Mouse (Mus musculus) myocyte (in vitro differentiated cells): ENCODE results near the gene Arf6. TPM values are rescaled to one million over a fixed set of nuclear protein-coding genes. Genes with fewer than 3 reads are reported as not detected.
A peak's percentile ranks its signal among the peaks of the same experiment; 100 is the strongest.
"Not testable (repeated sequence)": the region's sequence is repeated elsewhere in the genome, so short reads cannot be mapped to it uniquely, and the experiment has no call there.

ENCODE experiments used
- H3K27me3 ChIP-seq: one replicate; pipeline ENCODE4 v1.6.1; 2011; ENCODE audit not compliant: control insufficient read depth, insufficient read depth, insufficient read length
- H3K36me3 ChIP-seq: one replicate; pipeline ENCODE4 v1.6.1; 2011; ENCODE audit not compliant: control insufficient read depth, insufficient read depth
- H3K4me2 ChIP-seq: one replicate; pipeline ENCODE4 v1.6.1; 2011; ENCODE audit warnings: low read depth, control low read depth
- H3K4me3 ChIP-seq: one replicate; pipeline ENCODE4 v1.5.1; 2011; ENCODE audit warnings: mild to moderate bottlenecking, control low read depth, moderate library complexity
- H3K79me2 ChIP-seq: one replicate; pipeline ENCODE4 v1.6.1; 2011; ENCODE audit not compliant: control insufficient read depth, insufficient read depth
- H3ac ChIP-seq: one replicate; pipeline ENCODE4 v1.6.1; 2011; ENCODE audit not compliant: control insufficient read depth, insufficient read length
- CEBPB ChIP-seq: IDR thresholded peaks from 2 replicates; pipeline ENCODE4 v1.6.1; 2011; ENCODE audit warnings: mild to moderate bottlenecking, moderate library complexity; ENCODE audit not compliant: poor library complexity, insufficient read depth, severe bottlenecking
- E2F4 ChIP-seq: IDR thresholded peaks from one replicate; pipeline ENCODE4 v1.6.1; 2011; ENCODE audit warnings: mild to moderate bottlenecking, control low read depth, moderate library complexity; ENCODE audit not compliant: insufficient read depth
- MAX ChIP-seq: IDR thresholded peaks from one replicate; pipeline ENCODE4 v1.6.1; 2011; ENCODE audit warnings: low read depth, mild to moderate bottlenecking, control low read depth
- MYOD1 ChIP-seq, 3 experiments: IDR thresholded peaks; one replicate each; pipeline ENCODE4 v1.6.1; 2011; ENCODE audit warnings: control low read depth in 2 of 3, low read depth in 2 of 3, mild to moderate bottlenecking in 2 of 3, moderate library complexity in 1 of 3; ENCODE audit not compliant: insufficient read length in 2 of 3, control insufficient read depth in 1 of 3
- MYOG ChIP-seq, 3 experiments: IDR thresholded peaks; one replicate each; pipeline ENCODE4 v1.6.1; 2011; ENCODE audit warnings: control low read depth in 2 of 3, low read depth in 2 of 3, mild to moderate bottlenecking in 2 of 3; ENCODE audit not compliant: insufficient read length in 2 of 3, control insufficient read depth in 1 of 3, insufficient read depth in 1 of 3
- POLR2A ChIP-seq: IDR thresholded peaks from one replicate; pipeline ENCODE4 v1.6.1; 2011; ENCODE audit warnings: low read depth, mild to moderate bottlenecking, control low read depth, moderate library complexity; ENCODE audit not compliant: insufficient read length
- POLR2AphosphoS2 ChIP-seq: IDR thresholded peaks from one replicate; pipeline ENCODE4 v1.6.1; 2011; ENCODE audit warnings: low read depth, control low read depth; ENCODE audit not compliant: insufficient read length
- REST ChIP-seq: IDR thresholded peaks from one replicate; pipeline ENCODE4 v1.6.1; 2011; ENCODE audit warnings: mild to moderate bottlenecking, control low read depth, moderate library complexity; ENCODE audit not compliant: insufficient read depth, insufficient read length
- SRF ChIP-seq: IDR thresholded peaks from one replicate; pipeline ENCODE4 v1.6.1; 2011; ENCODE audit warnings: low read depth; ENCODE audit not compliant: control insufficient read depth, insufficient read length
- TCF12 ChIP-seq: IDR thresholded peaks from one replicate; pipeline ENCODE4 v1.6.1; 2011; ENCODE audit warnings: mild to moderate bottlenecking, control low read depth; ENCODE audit not compliant: poor library complexity, insufficient read depth, severe bottlenecking
- TCF3 ChIP-seq: IDR thresholded peaks from one replicate; pipeline ENCODE4 v1.6.1; 2011; ENCODE audit warnings: low read depth, control low read depth; ENCODE audit not compliant: insufficient read length
- USF1 ChIP-seq: IDR thresholded peaks from one replicate; pipeline ENCODE4 v1.6.1; 2011; ENCODE audit warnings: low read depth, mild to moderate bottlenecking, control low read depth, moderate library complexity
- polyA plus RNA-seq: library from polyadenylated mRNA; unstranded; fragments of >200 nt; fragmentation: generic; extraction: Trizol; gene quantifications from one replicate; pipeline ENCODE4 v1.2.1, GENCODE M21; 2012; ENCODE audit warnings: missing spikeins

The Arf6 gene
- polyA plus RNA-seq, 1 experiment: 71.4 TPM

DNA sequence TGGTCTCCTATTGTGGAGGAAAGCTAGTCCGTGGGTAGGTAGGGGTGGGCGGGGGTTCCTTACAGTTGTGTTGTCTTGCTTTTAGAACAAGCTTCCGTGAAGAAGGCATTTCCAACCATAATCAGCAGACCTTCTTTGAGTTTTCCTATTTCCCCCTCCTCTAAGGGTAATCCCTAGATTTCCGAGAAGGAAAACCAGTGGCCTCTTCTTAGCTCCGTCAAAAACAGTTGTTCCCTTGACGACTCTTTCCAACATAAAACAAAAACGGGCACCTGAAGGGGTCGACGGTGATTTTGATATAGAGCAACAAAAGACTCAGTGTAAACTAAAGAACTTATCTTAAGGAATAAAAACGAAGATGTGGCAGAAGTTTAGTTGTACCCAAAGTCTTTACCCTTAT is 10.0 kb upstream of the Arf6 start:
- Histone ChIP-seq H3ac (no peak overlapping the region), H3K4me2 (peak overlapping the region; percentile 96), H3K36me3 (no peaks in the 10 kb centered on the region), H3K27me3 (no peaks in the 10 kb centered on the region), H3K79me2 (no peaks in the 10 kb centered on the region), H3K4me3 (peak overlapping the region; percentile 37)
- no peak for TF ChIP-seq E2F4
- no peak for TF ChIP-seq TCF12
- no peak for TF ChIP-seq REST
- TF ChIP-seq SRF: no peak
- TF ChIP-seq POLR2A: no peak
- TF ChIP-seq CEBPB: no peak
- TF ChIP-seq MAX: no peak
- TF ChIP-seq POLR2AphosphoS2: no peak
- no peak for TF ChIP-seq USF1
- TF ChIP-seq MYOD1 (IDR thresholded peaks at IDR 0.05; ENCODE audit: control insufficient read depth in 1 of 3, insufficient read length in 2 of 3, low read depth in 2 of 3): no peak
- no peak for TF ChIP-seq TCF3
- TF ChIP-seq MYOG (IDR thresholded peaks at IDR 0.05; ENCODE audit: control insufficient read depth in 1 of 3, insufficient read depth in 1 of 3, insufficient read length in 2 of 3, low read depth in 2 of 3): no peak

DNA sequence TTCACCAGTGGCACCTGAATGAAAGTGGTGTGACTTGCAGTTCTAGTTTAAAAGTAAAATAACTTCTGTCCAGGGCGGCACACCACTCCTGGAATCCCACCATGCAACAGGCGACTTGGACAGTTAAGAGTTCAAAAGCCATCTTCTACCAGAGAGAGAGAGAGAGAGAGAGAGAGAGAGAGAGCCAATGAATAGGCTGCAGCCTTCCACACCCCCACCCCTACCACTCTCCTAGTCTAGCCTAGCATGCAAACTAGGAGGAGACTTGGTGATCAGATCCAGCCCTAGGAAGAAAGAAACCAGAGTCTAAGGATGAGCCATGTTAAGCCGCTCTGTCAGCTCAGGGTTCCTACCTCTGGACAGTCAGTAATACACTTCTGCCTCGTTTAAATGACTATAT is 9.6 kb upstream of the Arf6 start:
- Histone ChIP-seq H3K27me3 (no peaks in the 10 kb centered on the region), H3ac (no peak overlapping the region), H3K79me2 (no peaks in the 10 kb centered on the region), H3K4me2 (peak overlapping the region; percentile 96), H3K4me3 (peak overlapping the region; percentile 37), H3K36me3 (no peaks in the 10 kb centered on the region)
- no peak for TF ChIP-seq MYOG (IDR thresholded peaks at IDR 0.05; ENCODE audit: control insufficient read depth in 1 of 3, insufficient read depth in 1 of 3, insufficient read length in 2 of 3, low read depth in 2 of 3)
- TF ChIP-seq SRF: no peak
- TF ChIP-seq TCF12: no peak

DNA sequence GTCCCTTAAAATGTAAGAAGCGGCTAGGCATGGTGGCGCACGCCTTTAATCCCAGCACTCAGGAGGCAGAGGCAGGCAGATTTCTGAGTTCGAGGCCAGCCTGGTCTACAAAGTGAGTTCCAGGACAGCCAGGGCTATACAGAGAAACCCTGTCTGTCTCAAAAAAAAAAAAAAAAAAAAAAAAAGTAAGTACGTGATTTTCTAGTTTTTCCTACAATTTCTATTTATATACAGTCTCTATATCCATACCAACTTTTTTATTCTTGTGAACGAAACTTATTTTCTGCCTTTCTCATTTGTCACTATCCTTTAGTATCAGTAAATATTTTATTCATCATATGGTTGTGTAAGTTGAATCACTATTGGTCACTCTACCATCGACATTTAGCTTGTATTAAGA is 8.8 kb upstream of the Arf6 start:
- H3K4me2 ChIP-seq: peak overlapping the region; percentile 96
- not testable (repeated sequence) for H3K79me2 ChIP-seq, H3ac ChIP-seq, H3K27me3 ChIP-seq, H3K36me3 ChIP-seq
- peak overlapping the region; percentile 41 for H3K4me3 ChIP-seq

DNA sequence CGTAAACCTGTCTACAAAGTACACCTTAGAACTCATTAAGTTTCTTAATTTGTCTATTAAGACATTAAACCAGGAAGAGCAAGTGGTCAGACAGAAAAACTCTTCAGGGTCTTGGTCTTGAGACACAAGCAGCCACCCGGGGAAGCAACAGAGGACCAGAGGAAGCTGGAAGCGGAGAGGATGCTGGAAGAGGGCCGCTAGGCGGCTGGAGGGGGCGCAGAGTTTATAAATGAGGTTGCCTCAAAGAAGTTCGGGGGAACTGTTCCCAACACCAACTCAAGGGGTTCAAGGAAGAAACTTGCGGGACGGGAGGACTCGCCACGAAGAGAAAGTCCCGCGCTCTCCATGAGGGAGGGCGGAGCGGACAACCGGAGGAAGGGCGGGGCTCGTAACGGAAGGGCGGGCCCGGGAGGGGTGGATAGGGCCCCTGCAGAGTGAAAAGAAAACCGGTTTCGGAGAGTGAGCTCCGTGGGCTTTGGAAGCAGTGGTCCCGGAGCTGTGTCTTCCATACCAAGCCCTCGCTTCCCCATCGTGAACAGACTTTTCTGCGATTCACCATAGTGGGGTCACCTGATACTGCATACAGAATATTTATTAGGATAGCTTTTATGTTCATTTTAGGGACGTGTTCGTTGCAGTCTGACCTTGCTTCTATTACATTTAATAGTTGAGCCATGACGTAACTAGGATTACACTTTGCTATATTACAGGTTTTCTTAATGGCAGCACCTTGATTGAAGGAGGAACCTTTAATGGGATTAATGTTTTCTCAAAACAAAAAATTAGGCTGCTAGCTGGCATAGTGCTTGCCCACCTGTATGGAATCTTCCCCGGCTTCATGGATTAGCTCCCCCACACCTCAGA is 7.8 kb upstream of the Arf6 start:
- Histone ChIP-seq H3K4me3 (peak overlapping the region; percentile 41), H3K4me2 (peak overlapping the region; percentile 83), H3K36me3 (no peaks in the 10 kb centered on the region), H3ac (peak overlapping the region; percentile 8), H3K27me3 (no peaks in the 10 kb centered on the region), H3K79me2 (no peaks in the 10 kb centered on the region)
- TF ChIP-seq MAX (no peak), POLR2A (no peak), USF1 (no peak), POLR2AphosphoS2 (peak; percentile 96), E2F4 (peak; percentile 55), MYOG (IDR thresholded peaks at IDR 0.05; ENCODE audit: control insufficient read depth in 1 of 3, insufficient read depth in 1 of 3, insufficient read length in 2 of 3, low read depth in 2 of 3) (no peak)

DNA sequence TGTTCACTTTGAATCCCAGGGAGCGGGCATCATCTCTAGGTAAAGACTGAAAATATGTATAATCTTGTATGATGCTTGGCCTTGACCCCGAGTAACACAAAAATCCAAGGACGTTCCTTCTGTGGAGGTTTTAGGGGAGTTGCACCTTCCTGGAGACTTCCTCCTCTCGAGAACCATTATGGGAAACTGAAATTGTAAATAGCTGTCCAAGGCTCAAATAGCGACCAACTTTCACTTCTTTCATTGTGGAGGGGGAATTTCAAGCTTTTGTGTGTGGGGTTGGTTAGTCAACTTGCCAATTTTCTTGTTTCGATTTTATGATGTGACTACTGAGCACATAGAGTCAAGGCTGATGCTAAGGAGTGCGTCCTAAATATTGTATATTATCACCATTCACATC is 6.2 kb upstream of the Arf6 start:
- H3ac ChIP-seq: no peak overlapping the region

More for the DNA sequence above, 6.2 kb upstream of the Arf6 start:
- no peak overlapping the region for H3K4me3 ChIP-seq
- H3K36me3 ChIP-seq: no peaks in the 10 kb centered on the region
- no peaks in the 10 kb centered on the region for H3K79me2 ChIP-seq
- TF ChIP-seq TCF12: no peak
- TF ChIP-seq USF1: no peak
- no peak for TF ChIP-seq POLR2A
- no peak for TF ChIP-seq SRF
- no peak for TF ChIP-seq REST
- H3K27me3 ChIP-seq: no peaks in the 10 kb centered on the region
- no peak overlapping the region for H3K4me2 ChIP-seq
